Comparison of ENCODE assay signal across 14 mouse cellular contexts in the genomic region with DNA sequence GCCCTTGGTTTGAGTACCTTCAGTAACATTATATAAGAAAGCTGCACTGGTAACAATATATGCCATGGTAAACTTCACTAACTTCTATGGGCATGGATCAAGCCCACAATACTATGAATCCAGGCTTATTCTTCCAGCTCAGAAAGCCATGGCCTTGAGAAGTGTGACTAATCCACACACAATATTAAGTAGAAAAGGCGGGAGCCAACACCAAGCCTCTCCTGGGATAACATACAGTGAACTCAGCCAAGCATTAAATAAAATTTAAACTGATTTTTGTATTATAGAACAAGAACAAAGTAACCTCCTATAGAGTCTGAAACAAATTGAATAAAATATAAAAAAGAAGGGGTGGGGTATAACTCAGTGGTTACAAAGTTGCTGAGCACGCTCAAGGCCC.
"Had no signal": no experiment of that assay in that cellular context is flagged by ENCODE, and none has a peak within 500 bp of the region (broad histone marks: within the 10 kb centered on the region; RNA-seq: fewer than 3 reads in every experiment).

No protein-coding gene starts in this region.

- ATAC-seq: lung, postnatal 0 days had no signal

- H3K9me3 ChIP-seq: limb, embryonic 10.5 days; liver, embryonic 15.5 days had no signal

- H3K4me2 ChIP-seq: liver, embryonic 11.5 days; liver, embryonic 15.5 days had no signal

- H3K27ac ChIP-seq: layer of hippocampus, adult 2 months; limb, embryonic 10.5 days; stomach, postnatal 0 days had no signal

- H3K27me3 ChIP-seq: liver, embryonic 15.5 days had no signal

- H3K4me3 ChIP-seq: layer of hippocampus, adult 2 months; limb, embryonic 10.5 days; liver, embryonic 15.5 days had no signal

- H3K9ac ChIP-seq: liver, embryonic 15.5 days had no signal

- DNase-seq: kidney, adult 11 months; kidney, adult 9 months; kidney, postnatal 10 days; kidney, postnatal 4 days; lung, adult 2 months; lung, postnatal 36 days; right cerebral cortex, postnatal 14 days; thymus, postnatal 14 days had no signal
